Mouse (Mus musculus) forebrain, embryonic 12.5 days (tissue): ENCODE measurements around the gene Dnm3. TPM values are rescaled to one million over a fixed set of nuclear protein-coding genes. Genes with fewer than 3 reads are reported as not detected.

Source experiments
- ATAC-seq: fragments of 200-750 bp; cut with Nextera tagmentation; 2 replicates; pipeline ENCODE4 v1.8.0; 2017; ENCODE audit warnings: moderate TSS enrichment; ENCODE audit not compliant: low FRiP score
- H3K27ac ChIP-seq: fragments of 300-500 bp; sonication (generic); 2 replicates; pipeline ENCODE4 v1.5.1; 2016; ENCODE audit warnings: mild to moderate bottlenecking
- H3K27me3 ChIP-seq: fragments of 300-500 bp; sonication (generic); 2 replicates; pipeline ENCODE4 v1.6.1; 2016; ENCODE audit warnings: mild to moderate bottlenecking
- H3K36me3 ChIP-seq: fragments of 300-500 bp; sonication (generic); replicated peaks from 2 replicates; pipeline ENCODE4 v1.6.1; 2016; ENCODE audit warnings: mild to moderate bottlenecking
- H3K4me1 ChIP-seq: fragments of 300-500 bp; sonication (generic); 2 replicates; pipeline ENCODE4 v1.6.1; 2016
- H3K4me2 ChIP-seq: fragments of 300-500 bp; sonication (generic); 2 replicates; pipeline ENCODE4 v1.6.1; 2016; ENCODE audit warnings: mild to moderate bottlenecking, moderate library complexity
- H3K4me3 ChIP-seq: fragments of 300-500 bp; sonication (generic); replicated peaks from 2 replicates; pipeline ENCODE4 v1.5.1; 2016; ENCODE audit warnings: mild to moderate bottlenecking
- H3K9ac ChIP-seq: fragments of 300-500 bp; sonication (generic); 2 replicates; pipeline ENCODE4 v1.6.1; 2016; ENCODE audit warnings: mild to moderate bottlenecking
- H3K9me3 ChIP-seq: fragments of 300-500 bp; sonication (generic); 2 replicates; pipeline ENCODE4 v1.6.1; 2016
- WGBS: fragments of 180-500 bp; shearing (Covaris S2); methylation state at CpG from one replicate; pipeline ENCODE4 v1.1.7; 2016; 5-methylcytosine and 5-hydroxymethylcytosine counted together
- polyA plus RNA-seq: library from polyadenylated mRNA; unstranded; fragments of >200 nt; fragmentation: Nextera tagmentation; extraction: Ambion mirVana; gene quantifications from 2 replicates; pipeline ENCODE4 v1.2.1, GENCODE M21; 2016

The Dnm3 gene
- polyA plus RNA-seq, 1 experiment from 2014 or later: 12.1 TPM

GRCm38 (mm10) chr1:162224817-162225605, 252.8 kb downstream of the Dnm3 start:
- Histone ChIP-seq H3K27me3 (no peaks in the 10 kb centered on the region), H3K4me3 (no peak overlapping the region), H3K27ac (no peak overlapping the region), H3K4me2 (no peak overlapping the region), H3K9ac (no peak overlapping the region), H3K36me3 (no peaks in the 10 kb centered on the region), H3K9me3 (no peaks in the 10 kb centered on the region), H3K4me1 (no peaks in the 10 kb centered on the region)
- no peak for ATAC-seq
- 81% methylated on average over 10 of the region's 10 CpGs for WGBS

- Histone ChIP-seq H3K4me2 (no peak overlapping the region), H3K36me3 (no peaks in the 10 kb centered on the region), H3K4me3 (no peak overlapping the region), H3K9me3 (no peaks in the 10 kb centered on the region), H3K9ac (no peak overlapping the region), H3K27me3 (no peaks in the 10 kb centered on the region), H3K27ac (no peak overlapping the region), H3K4me1 (no peaks in the 10 kb centered on the region)
- no peak for ATAC-seq
- 88% methylated on average over 3 of the region's 3 CpGs for WGBS
These were observed 253.8 kb downstream of the Dnm3 start for GRCm38 (mm10) chr1:162224061-162224460.

- no peak for ATAC-seq
- Histone ChIP-seq H3K9me3 (no peaks in the 10 kb centered on the region), H3K9ac (no peak overlapping the region), H3K36me3 (no peaks in the 10 kb centered on the region), H3K27ac (no peak overlapping the region), H3K4me2 (no peak overlapping the region), H3K27me3 (no peaks in the 10 kb centered on the region), H3K4me1 (no peaks in the 10 kb centered on the region), H3K4me3 (no peak overlapping the region)
- WGBS: 87% methylated on average over 8 of the region's 8 CpGs
These were observed 254.4 kb downstream of the Dnm3 start for GRCm38 (mm10) chr1:162223258-162223940.

GRCm38 (mm10) chr1:162222353-162222752, 255.5 kb downstream of the Dnm3 start:
- no peak for ATAC-seq
- no peaks in the 10 kb centered on the region for H3K4me1 ChIP-seq
- no peak overlapping the region for H3K4me2 ChIP-seq
- H3K36me3 ChIP-seq: no peaks in the 10 kb centered on the region
- no peaks in the 10 kb centered on the region for H3K9me3 ChIP-seq
- H3K27me3 ChIP-seq: 0 out of 2 replicates have a peak, but pooled peaks cover 4% of the 10 kb centered on the region
- no peak overlapping the region for H3K9ac ChIP-seq
- no peak overlapping the region for H3K27ac ChIP-seq
- no peak overlapping the region for H3K4me3 ChIP-seq

- H3K36me3 ChIP-seq: no peaks in the 10 kb centered on the region
- H3K9me3 ChIP-seq: no peaks in the 10 kb centered on the region
- 67% methylated on average over 4 of the region's 4 CpGs for WGBS
- no peak overlapping the region for H3K4me2 ChIP-seq
- H3K27ac ChIP-seq: no peak overlapping the region
- no peak overlapping the region for H3K4me3 ChIP-seq
- no peak overlapping the region for H3K9ac ChIP-seq
- H3K27me3 ChIP-seq: 0 out of 2 replicates have a peak, but pooled peaks cover 4% of the 10 kb centered on the region
- ATAC-seq: no peak
- no peaks in the 10 kb centered on the region for H3K4me1 ChIP-seq
These were observed 256.0 kb downstream of the Dnm3 start for GRCm38 (mm10) chr1:162221801-162222301.

- Histone ChIP-seq H3K4me1 (0 out of 2 replicates have a peak, but pooled peaks cover 3% of the 10 kb centered on the region), H3K27me3 (0 out of 2 replicates have a peak, but pooled peaks cover 4% of the 10 kb centered on the region), H3K27ac (no peak overlapping the region), H3K4me3 (no peak overlapping the region), H3K36me3 (no peaks in the 10 kb centered on the region), H3K4me2 (no peak overlapping the region), H3K9me3 (no peaks in the 10 kb centered on the region), H3K9ac (no peak overlapping the region)
- ATAC-seq: no peak
These were observed 256.9 kb downstream of the Dnm3 start for GRCm38 (mm10) chr1:162220891-162221290.

- Histone ChIP-seq H3K27ac (no peak overlapping the region), H3K27me3 (0 out of 2 replicates have a peak, but pooled peaks cover 4% of the 10 kb centered on the region), H3K4me3 (no peak overlapping the region), H3K36me3 (no peaks in the 10 kb centered on the region), H3K4me2 (no peak overlapping the region), H3K4me1 (0 out of 2 replicates have a peak, but pooled peaks cover 3% of the 10 kb centered on the region), H3K9ac (no peak overlapping the region), H3K9me3 (no peaks in the 10 kb centered on the region)
- WGBS: 84% methylated on average over 1 of the region's 1 CpGs
- ATAC-seq: no peak
These were observed 258.1 kb downstream of the Dnm3 start for GRCm38 (mm10) chr1:162219781-162220180.

GRCm38 (mm10) chr1:162218530-162219180, 259.2 kb downstream of the Dnm3 start:
- H3K9ac ChIP-seq: no peak overlapping the region
- 71% methylated on average over 8 of the region's 8 CpGs for WGBS
- H3K4me1 ChIP-seq: 0 out of 2 replicates have a peak, but pooled peaks cover 3% of the 10 kb centered on the region
- 0 out of 2 replicates have a peak, but pooled peaks cover 4% of the 10 kb centered on the region for H3K27me3 ChIP-seq
- no peak overlapping the region for H3K27ac ChIP-seq
- H3K9me3 ChIP-seq: no peaks in the 10 kb centered on the region
- ATAC-seq: no peak
- no peak overlapping the region for H3K4me2 ChIP-seq
- 0 out of 2 replicates have a peak overlapping the region, but pooled peaks have one; percentile 4 for H3K4me3 ChIP-seq
- H3K36me3 ChIP-seq: no peaks in the 10 kb centered on the region

- Histone ChIP-seq H3K4me1 (0 out of 2 replicates have a peak, but pooled peaks cover 3% of the 10 kb centered on the region), H3K36me3 (no peaks in the 10 kb centered on the region), H3K27ac (peak overlapping the region; percentile 54), H3K4me3 (peak overlapping the region; percentile 18; the same call in 1 of the 2 replicates), H3K9ac (no peak overlapping the region), H3K4me2 (no peak overlapping the region), H3K9me3 (no peaks in the 10 kb centered on the region), H3K27me3 (0 out of 2 replicates have a peak, but pooled peaks cover 5% of the 10 kb centered on the region)
- WGBS: 70% methylated on average over 15 of the region's 15 CpGs
- ATAC-seq: 0 out of 2 replicates have a peak, but pooled peaks have one; percentile 41
These were observed 260.4 kb downstream of the Dnm3 start for GRCm38 (mm10) chr1:162217340-162217974.

- H3K27ac ChIP-seq: no peak overlapping the region
- peak; percentile 33; the same call in 1 of the 2 replicates for ATAC-seq
- H3K4me3 ChIP-seq: no peak overlapping the region
- H3K9me3 ChIP-seq: no peaks in the 10 kb centered on the region
- H3K36me3 ChIP-seq: no peaks in the 10 kb centered on the region
- 0 out of 2 replicates have a peak, but pooled peaks cover 7% of the 10 kb centered on the region for H3K27me3 ChIP-seq
- no peak overlapping the region for H3K9ac ChIP-seq
- 28% methylated on average over 4 of the region's 4 CpGs for WGBS
- H3K4me1 ChIP-seq: 0 out of 2 replicates have a peak, but pooled peaks cover 3% of the 10 kb centered on the region
- no peak overlapping the region for H3K4me2 ChIP-seq
These were observed 261.2 kb downstream of the Dnm3 start for GRCm38 (mm10) chr1:162216656-162217055.

- H3K4me1 ChIP-seq: 0 out of 2 replicates have a peak, but pooled peaks cover 3% of the 10 kb centered on the region
- no peak for ATAC-seq
- no peaks in the 10 kb centered on the region for H3K36me3 ChIP-seq
- H3K27me3 ChIP-seq: 0 out of 2 replicates have a peak, but pooled peaks cover 7% of the 10 kb centered on the region
- no peak overlapping the region for H3K9ac ChIP-seq
- H3K27ac ChIP-seq: no peak overlapping the region
- H3K4me3 ChIP-seq: no peak overlapping the region
- WGBS: 74% methylated on average over 5 of the region's 5 CpGs
- no peak overlapping the region for H3K4me2 ChIP-seq
- H3K9me3 ChIP-seq: no peaks in the 10 kb centered on the region
These were observed 262.1 kb downstream of the Dnm3 start for GRCm38 (mm10) chr1:162215743-162216142.
